Mouse (Mus musculus) midbrain, embryonic 11.5 days (tissue): ENCODE data around the gene Ebp. TPM values are rescaled to one million over a fixed set of nuclear protein-coding genes. Genes with fewer than 3 reads are reported as not detected.

Experiments used
- ATAC-seq: fragments of 200-750 bp; cut with Nextera tagmentation; 2 replicates; pipeline ENCODE4 v1.8.0; 2017; ENCODE audit warnings: moderate TSS enrichment, moderate library complexity; ENCODE audit not compliant: low FRiP score
- DNase-seq: peaks from one replicate; pipeline ENCODE4 v3.0.0; 2015; ENCODE audit warnings: low spot score; ENCODE audit errors: missing footprints
- H3K27ac ChIP-seq: fragments of 300-500 bp; sonication (generic); 2 replicates; pipeline ENCODE4 v1.5.1; 2014; ENCODE audit warnings: low read depth, low read length
- H3K27me3 ChIP-seq: fragments of 300-500 bp; sonication (generic); 2 replicates; pipeline ENCODE4 v1.6.1; 2014; ENCODE audit warnings: mild to moderate bottlenecking, low read length, moderate library complexity, mixed read lengths; ENCODE audit not compliant: control insufficient read depth, insufficient read depth
- H3K36me3 ChIP-seq: fragments of 300-500 bp; sonication (generic); 2 replicates; pipeline ENCODE4 v1.6.1; 2014; ENCODE audit warnings: mild to moderate bottlenecking, low read length, moderate library complexity, mixed read lengths; ENCODE audit not compliant: control insufficient read depth, insufficient read depth
- H3K4me1 ChIP-seq: fragments of 300-500 bp; sonication (generic); 2 replicates; pipeline ENCODE4 v1.6.1; 2014; ENCODE audit warnings: low read length; ENCODE audit not compliant: control insufficient read depth, insufficient read depth
- H3K4me2 ChIP-seq: fragments of 300-500 bp; sonication (generic); 2 replicates; pipeline ENCODE4 v1.6.1; 2014; ENCODE audit warnings: mild to moderate bottlenecking, moderate library complexity
- H3K4me3 ChIP-seq: fragments of 300-500 bp; sonication (generic); 2 replicates; pipeline ENCODE4 v1.5.1; 2014; ENCODE audit warnings: low read depth, low read length
- H3K9ac ChIP-seq: fragments of 300-500 bp; sonication (generic); 2 replicates; pipeline ENCODE4 v1.6.1; 2014; ENCODE audit warnings: low read length
- H3K9me3 ChIP-seq: fragments of 300-500 bp; sonication (generic); 2 replicates; pipeline ENCODE4 v1.6.1; 2016; ENCODE audit warnings: low read length; ENCODE audit not compliant: control insufficient read depth
- WGBS: fragments of 180-500 bp; shearing (Covaris S2); extraction: QIAGEN DNeasy Blood & Tissue Kit; methylation state at CpG from one replicate; pipeline ENCODE4 v1.1.7; 2014; 5-methylcytosine and 5-hydroxymethylcytosine counted together
- polyA plus RNA-seq: library from polyadenylated mRNA; unstranded; fragments of >200 nt; fragmentation: Nextera tagmentation; extraction: Ambion mirVana; gene quantifications from 2 replicates; pipeline ENCODE4 v1.2.1, GENCODE M21; 2014

Gene Ebp
- polyA plus RNA-seq = 32.0 and 36.1 TPM in 2 replicates

DNA sequence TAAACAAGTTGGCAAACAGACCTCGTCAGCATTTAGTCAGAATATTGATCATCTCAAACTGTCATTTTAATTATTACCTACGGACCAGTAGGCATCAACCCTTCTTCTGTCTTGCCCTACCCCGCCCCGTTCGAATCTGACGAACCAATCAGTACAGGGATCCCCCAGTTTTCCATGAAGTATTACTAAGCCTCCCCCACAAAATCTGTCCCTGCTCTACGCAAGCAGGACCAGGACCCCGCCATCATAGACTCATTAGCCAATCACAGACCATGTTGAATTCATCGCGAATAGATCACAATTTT, at the start of gene Ebp:
Gene Ebp, minus strand, starts transcription at position 94 of the 305 bp plus-strand sequence.
- Histone ChIP-seq H3K4me2 (peak within 1 kb of the TSS; percentile 57), H3K4me3 (peak within 1 kb of the TSS; percentile 42), H3K4me1 (peaks cover 2% of the 10 kb centered on the region; the same call in 1 of the 2 replicates), H3K9me3 (no peaks in the 10 kb centered on the region), H3K36me3 (no peaks in the 10 kb centered on the region), H3K27me3 (no peaks in the 10 kb centered on the region), H3K9ac (peak within 1 kb of the TSS; percentile 64), H3K27ac (peak within 1 kb of the TSS; percentile 51; the same call in 1 of the 2 replicates)
- ATAC-seq = no peak
- peak; percentile 83 for DNase-seq
- 26% methylated on average over 10 of the region's 10 CpGs for WGBS

DNA sequence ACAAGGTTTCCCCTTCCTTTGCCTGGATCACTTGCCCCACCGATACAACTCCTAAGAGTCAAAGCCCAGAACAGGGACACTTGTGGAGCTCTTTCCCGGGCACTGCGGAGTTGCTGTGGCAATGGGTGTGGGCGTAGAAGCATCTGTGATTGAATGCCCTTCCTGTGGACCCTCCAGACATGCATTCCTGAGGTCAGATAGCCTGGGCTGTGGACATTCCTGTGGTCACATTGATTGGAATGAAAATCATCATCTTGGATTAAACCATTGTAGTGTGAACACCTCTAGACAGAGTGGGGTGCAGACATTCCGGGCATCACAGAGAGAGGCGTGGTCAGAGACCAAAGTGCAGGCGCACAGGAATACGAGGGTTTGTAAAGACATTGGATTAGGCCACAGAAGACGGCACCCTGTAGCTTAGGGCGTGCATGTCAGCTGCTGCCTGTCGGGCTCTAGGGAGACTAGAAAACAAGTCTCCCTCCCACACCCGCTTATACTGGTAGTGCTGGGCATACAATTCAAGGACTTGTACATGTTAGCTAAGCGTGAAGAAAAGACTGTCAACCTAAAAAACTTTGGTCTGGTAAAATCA, 45.6 kb upstream of the Ebp start:
- no peaks in the 10 kb centered on the region for H3K27me3 ChIP-seq
- H3K36me3 ChIP-seq = no peaks in the 10 kb centered on the region
- H3K9me3 ChIP-seq = no peaks in the 10 kb centered on the region
- no peak overlapping the region for H3K27ac ChIP-seq
- no peak overlapping the region for H3K4me3 ChIP-seq
- no peak overlapping the region for H3K4me2 ChIP-seq
- no peak for DNase-seq
- 72% methylated on average over 13 of the region's 13 CpGs for WGBS
- H3K4me1 ChIP-seq = no peaks in the 10 kb centered on the region
- ATAC-seq = no peak
- H3K9ac ChIP-seq = no peak overlapping the region

DNA sequence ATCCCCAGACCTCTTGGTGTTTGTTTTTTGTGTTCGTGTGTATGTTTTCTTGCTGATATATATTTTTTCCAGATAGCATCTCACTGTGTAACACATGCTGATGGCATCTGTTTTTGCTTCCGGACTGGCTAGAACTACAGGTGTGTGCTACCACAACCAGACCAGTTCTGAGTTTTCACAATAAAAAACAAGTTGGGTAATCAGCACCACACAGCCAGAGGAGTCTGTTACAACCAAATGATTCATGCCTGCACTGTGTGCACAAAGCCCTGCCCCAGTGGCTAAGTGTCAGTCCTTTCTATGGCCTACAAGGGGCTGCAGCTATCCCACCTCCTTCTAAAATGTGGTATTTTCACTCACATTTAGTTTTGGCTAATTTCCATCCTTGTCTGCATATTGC, 43.4 kb upstream of the Ebp start:
- Histone ChIP-seq H3K9me3 (no peaks in the 10 kb centered on the region), H3K9ac (no peak overlapping the region), H3K27ac (no peak overlapping the region), H3K4me3 (no peak overlapping the region), H3K27me3 (no peaks in the 10 kb centered on the region), H3K4me1 (no peaks in the 10 kb centered on the region), H3K4me2 (no peak overlapping the region), H3K36me3 (no peaks in the 10 kb centered on the region)
- 91% methylated on average over 2 of the region's 2 CpGs for WGBS
- DNase-seq (no peak), ATAC-seq (no peak)

DNA sequence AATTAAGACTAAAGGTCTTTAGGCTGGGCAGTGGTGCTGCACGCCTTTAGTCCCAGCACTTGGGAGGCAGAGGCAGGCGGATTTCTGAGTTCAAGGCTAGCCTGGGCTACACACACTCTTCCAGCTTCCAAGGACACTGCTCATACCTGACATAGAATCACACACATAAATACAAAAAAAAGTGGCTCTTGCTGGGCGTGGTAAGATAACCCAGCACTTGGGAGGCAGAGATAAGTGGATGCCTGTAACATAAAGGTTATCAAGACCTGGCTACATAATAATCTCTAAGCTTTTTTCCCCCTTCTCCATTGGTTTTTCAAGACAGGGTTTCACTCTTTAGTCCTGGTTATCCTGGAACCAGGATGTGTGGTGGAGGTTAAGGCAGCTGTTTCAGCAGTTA, 40.3 kb upstream of the Ebp start:
- ATAC-seq (no peak), DNase-seq (no peak)
- Histone ChIP-seq H3K4me2 (no peak overlapping the region), H3K4me1 (no peaks in the 10 kb centered on the region), H3K36me3 (no peaks in the 10 kb centered on the region), H3K9me3 (no peaks in the 10 kb centered on the region), H3K4me3 (no peak overlapping the region), H3K27me3 (no peaks in the 10 kb centered on the region), H3K9ac (no peak overlapping the region), H3K27ac (no peak overlapping the region)
- 71% methylated on average over 3 of the region's 3 CpGs for WGBS

DNA sequence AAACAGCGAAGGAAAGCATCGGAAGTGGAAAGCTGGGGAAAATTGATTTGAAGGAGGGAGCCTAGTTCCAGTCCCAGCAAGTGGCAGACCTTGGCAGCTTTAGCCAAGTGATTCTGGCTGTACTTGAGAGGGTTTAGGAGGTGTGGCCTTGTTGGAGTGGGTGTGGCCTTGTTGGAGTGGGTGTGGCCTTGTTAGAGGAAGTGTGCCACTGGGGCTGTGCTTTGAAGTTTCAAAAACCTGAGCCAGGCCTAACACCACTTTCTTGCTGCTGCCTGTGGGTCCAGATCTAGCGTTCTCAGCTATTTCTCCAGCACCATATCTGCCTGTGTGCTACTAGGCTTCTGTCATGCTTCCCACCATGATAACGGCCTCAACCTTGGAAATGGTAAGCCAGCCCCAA, 37.0 kb upstream of the Ebp start:
- Histone ChIP-seq H3K9me3 (no peaks in the 10 kb centered on the region), H3K27me3 (no peaks in the 10 kb centered on the region), H3K9ac (no peak overlapping the region), H3K36me3 (no peaks in the 10 kb centered on the region), H3K4me3 (no peak overlapping the region), H3K4me1 (no peaks in the 10 kb centered on the region), H3K4me2 (no peak overlapping the region), H3K27ac (no peak overlapping the region)
- no peak for DNase-seq
- 74% methylated on average over 4 of the region's 4 CpGs for WGBS
- ATAC-seq = no peak

DNA sequence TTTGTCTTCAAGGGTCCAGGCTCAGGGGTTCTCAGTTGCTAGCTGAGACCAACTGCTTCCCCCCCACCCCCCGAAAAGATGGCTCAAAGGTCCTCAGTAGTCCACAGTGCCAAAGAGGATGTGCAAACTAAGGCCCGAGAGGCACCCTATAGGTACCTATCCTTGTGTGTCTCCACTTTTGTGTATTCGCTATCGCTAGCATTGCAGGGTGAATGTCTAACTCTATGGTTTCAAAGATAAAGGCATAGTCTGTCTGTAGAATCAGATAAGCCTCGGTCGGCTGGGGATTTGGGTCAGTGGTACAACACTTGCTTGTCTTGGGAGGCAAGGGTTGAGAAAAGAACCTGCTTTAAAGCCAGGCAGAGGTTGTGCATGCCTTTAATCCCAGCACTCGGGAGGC, 30.2 kb upstream of the Ebp start:
- Histone ChIP-seq H3K27me3 (no peaks in the 10 kb centered on the region), H3K4me2 (no peak overlapping the region), H3K9ac (no peak overlapping the region), H3K27ac (no peak overlapping the region), H3K4me3 (no peak overlapping the region), H3K36me3 (no peaks in the 10 kb centered on the region), H3K4me1 (no peaks in the 10 kb centered on the region), H3K9me3 (no peaks in the 10 kb centered on the region)
- WGBS = 89% methylated on average over 7 of the region's 7 CpGs
- DNase-seq (no peak), ATAC-seq (no peak)

DNA sequence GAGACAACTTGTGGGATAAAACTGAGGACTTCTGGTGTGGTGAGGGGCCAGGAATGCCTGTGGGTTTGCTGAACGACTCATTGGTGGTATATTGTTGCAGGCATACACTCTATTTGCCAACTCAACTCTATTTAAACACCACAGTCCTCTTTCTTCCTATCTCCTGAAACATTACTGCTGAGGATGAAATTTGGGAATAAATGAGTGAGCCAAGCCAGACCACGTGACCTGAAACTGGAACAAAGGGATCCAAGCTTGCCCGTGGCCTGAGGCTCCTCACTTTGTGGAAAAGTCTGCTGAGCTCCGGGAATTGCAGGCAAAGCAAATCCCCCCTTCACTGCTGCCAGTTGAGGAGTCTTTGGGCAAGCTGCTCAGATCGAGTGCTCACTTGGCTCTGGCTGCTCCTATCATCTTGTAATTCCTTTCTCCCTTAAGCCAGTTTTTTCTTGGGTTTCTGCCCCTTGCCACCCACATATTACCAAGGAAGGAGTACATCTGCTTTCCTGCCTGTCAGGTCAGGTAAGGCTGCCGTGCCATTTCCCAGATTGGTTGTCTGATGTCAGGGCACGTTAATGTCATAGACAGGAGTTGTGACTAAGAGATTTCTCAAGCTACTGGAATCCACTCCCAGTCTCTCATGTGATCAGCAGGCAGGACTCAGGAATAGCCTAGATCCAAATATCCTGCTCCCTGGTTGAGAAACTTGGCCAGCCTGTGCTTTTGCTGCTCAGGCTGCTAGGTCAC, 29.5 kb upstream of the Ebp start:
- WGBS = 60% methylated on average over 7 of the region's 7 CpGs
- no peaks in the 10 kb centered on the region for H3K36me3 ChIP-seq
- ATAC-seq (no peak), DNase-seq (no peak)
- H3K27ac ChIP-seq = no peak overlapping the region
- H3K4me3 ChIP-seq = no peak overlapping the region
- H3K4me1 ChIP-seq = no peaks in the 10 kb centered on the region
- no peaks in the 10 kb centered on the region for H3K9me3 ChIP-seq
- H3K9ac ChIP-seq = no peak overlapping the region
- no peaks in the 10 kb centered on the region for H3K27me3 ChIP-seq
- no peak overlapping the region for H3K4me2 ChIP-seq

DNA sequence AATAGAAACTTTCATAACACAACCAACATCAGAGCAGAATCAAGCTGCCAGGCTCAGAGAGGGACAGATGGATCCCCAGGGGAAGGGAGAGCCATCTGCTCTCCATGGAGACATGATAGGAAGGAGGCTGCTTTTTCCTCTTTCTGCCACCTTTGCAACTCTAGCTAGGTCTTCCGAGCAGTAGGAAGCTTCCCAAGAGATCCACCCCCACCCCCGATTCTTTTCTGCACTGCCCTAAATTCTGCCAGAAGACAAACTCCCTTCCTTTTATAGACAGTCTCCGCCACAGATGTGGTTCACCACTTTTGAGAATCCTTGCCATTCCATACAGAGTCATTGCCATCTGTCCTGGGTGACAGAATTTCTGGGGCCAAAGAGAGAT, 29.0 kb upstream of the Ebp start:
- Histone ChIP-seq H3K36me3 (no peaks in the 10 kb centered on the region), H3K4me2 (no peak overlapping the region), H3K27me3 (no peaks in the 10 kb centered on the region), H3K4me3 (no peak overlapping the region), H3K9ac (no peak overlapping the region), H3K9me3 (no peaks in the 10 kb centered on the region), H3K27ac (no peak overlapping the region), H3K4me1 (no peaks in the 10 kb centered on the region)
- ATAC-seq (no peak), DNase-seq (no peak)
- 80% methylated on average over 3 of the region's 3 CpGs for WGBS

DNA sequence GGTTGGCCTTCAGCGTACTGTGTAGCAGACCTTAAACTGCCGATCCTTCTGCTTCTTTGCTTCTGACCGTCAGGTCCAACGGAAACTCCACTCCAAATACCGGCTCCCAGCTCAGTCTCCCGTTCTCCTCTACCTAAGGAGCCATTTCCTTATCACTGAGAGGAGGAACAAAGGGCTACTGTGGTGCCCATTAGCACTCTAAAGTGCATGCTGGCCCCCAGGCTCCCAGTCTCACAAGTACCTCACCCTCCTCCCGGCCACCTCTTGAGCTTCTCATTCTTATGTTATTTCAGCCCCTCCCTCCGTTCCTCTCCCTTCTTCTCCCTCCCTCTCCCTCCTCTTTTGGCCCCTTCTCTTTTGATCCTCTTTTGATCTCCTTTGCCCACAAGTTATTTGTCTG, 26.3 kb upstream of the Ebp start:
- DNase-seq (no peak), ATAC-seq (no peak)
- WGBS = 34% methylated on average over 8 of the region's 8 CpGs
- no peaks in the 10 kb centered on the region for H3K4me1 ChIP-seq
- no peaks in the 10 kb centered on the region for H3K36me3 ChIP-seq
- H3K9me3 ChIP-seq = no peaks in the 10 kb centered on the region
- no peak overlapping the region for H3K4me2 ChIP-seq
- no peak overlapping the region for H3K9ac ChIP-seq
- H3K27ac ChIP-seq = no peak overlapping the region
- H3K27me3 ChIP-seq = no peaks in the 10 kb centered on the region
- H3K4me3 ChIP-seq = no peak overlapping the region
